Mouse (Mus musculus) c-Kit-positive CD71-positive TER-119-positive erythroid progenitor cells, embryonic 14.5 days (primary cell): Measurements from ENCODE around the gene Afg3l1.
"Not testable (repeated sequence)": the region's sequence is repeated elsewhere in the genome, so short reads cannot be mapped to it uniquely, and the experiment has no call there.

ENCODE experiments used
- DNase-seq: peaks from one replicate; pipeline ENCODE4 v3.0.0-alpha.2; 2013; ENCODE audit warnings: low spot score

Afg3l1 gene

GRCm38 (mm10) chr8:123467476-123467875, 10.2 kb upstream of the Afg3l1 start:
- no peak for DNase-seq

GRCm38 (mm10) chr8:123472991-123473390, 4.7 kb upstream of the Afg3l1 start:
- DNase-seq = not testable (repeated sequence)

- not testable (repeated sequence) for DNase-seq
Measured at GRCm38 (mm10) chr8:123474549-123474948, 3.2 kb upstream of the Afg3l1 start.

DNA sequence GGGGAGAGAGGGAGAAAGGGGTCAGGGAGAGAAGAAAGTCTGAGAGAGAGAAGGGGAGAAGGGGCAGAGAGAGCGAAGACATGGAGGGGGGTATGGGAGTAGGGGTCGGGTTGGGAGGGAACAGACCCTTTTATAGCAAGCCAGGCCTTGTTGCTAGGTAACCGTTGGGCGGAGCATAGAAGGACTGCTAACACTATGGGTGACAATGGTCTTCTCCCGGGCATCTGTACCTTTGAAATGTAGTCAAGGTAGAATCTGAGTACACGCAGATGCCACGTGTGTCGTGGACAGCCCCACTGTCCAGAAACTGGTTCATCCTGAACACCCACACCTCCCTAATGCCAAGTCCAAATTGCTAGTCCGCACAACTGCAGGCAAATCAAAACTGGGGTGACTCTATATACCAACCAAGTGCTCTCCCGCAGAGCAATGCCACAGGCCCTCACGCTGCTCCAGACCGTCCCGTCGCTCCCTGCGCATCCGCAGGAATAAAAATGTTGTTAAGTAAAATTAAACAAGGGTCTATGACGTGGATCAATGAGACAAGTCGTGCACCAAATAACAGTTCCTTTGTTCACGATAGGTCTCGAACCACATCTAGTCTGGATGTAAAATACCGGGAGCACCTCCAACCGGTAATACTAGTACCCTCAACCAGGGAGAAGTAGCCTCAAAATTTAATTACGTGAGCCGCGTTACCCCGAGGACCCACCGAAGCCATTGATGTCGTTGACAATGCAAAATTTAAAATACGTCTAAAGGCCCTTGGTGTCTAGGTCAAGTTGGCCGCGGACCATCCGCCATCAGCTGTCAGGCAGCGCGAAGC, 579 bp upstream of the Afg3l1 start:
- DNase-seq = peak; percentile 34

DNA sequence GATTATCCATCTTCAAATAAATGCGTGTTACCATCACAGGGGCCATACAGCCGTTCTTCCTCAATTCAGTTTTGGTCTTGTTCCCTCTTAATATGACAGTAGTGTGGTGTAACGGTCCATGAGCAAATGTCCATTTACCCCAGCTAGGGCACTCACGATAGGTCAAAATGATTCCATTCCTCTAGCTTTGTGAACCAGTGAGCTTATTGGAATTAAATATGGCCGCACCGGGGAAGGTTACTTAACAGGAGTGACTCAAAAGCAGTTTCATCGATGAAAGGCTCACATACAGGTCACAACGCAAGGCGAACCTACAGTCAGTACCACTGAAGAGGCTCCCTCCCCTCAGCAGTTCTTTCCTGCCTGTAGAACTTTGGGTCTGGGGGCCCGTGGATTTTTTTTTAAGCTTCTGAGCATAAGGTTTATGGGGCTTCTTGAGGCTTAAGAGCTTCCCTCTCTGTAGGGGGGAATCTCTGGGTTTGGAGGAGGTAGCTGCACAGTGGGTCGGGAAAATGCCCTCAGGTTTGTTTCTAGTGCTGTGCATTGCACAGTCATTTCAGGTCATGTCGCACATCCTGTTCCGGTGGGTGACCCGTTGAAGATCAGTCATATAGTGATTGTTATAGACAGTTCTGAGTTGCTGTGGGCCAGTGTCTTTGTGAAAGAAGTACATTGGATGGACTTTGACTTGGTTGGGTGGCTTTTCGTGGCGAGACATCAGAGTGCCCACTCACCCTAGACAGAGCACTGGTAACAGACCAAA, 934 bp downstream of the Afg3l1 start:
- peak; percentile 55 for DNase-seq

DNA sequence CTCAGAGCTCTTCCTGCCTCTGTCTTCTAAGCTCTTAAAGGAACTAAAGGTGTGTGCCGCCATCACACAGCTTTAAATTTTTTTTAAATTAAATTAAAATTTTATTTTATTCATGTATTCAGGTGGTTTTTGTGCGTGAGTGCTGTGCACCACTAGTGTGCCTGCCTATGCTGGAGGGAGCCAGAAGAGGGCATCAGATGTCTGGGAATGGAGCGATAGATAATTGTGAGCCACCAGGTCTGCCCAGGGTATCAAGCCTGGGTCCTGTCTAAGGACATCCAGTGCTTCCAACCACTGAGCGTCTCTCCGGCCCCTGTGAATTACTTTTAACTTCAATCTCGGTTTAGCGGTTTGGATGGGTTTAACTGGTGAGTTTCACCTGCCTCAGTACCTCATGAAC, 4.9 kb downstream of the Afg3l1 start:
- no peak for DNase-seq

GRCm38 (mm10) chr8:123491280-123492075, 13.8 kb downstream of the Afg3l1 start:
- no peak for DNase-seq

GRCm38 (mm10) chr8:123492898-123493297, 15.2 kb downstream of the Afg3l1 start:
- no peak for DNase-seq

DNA sequence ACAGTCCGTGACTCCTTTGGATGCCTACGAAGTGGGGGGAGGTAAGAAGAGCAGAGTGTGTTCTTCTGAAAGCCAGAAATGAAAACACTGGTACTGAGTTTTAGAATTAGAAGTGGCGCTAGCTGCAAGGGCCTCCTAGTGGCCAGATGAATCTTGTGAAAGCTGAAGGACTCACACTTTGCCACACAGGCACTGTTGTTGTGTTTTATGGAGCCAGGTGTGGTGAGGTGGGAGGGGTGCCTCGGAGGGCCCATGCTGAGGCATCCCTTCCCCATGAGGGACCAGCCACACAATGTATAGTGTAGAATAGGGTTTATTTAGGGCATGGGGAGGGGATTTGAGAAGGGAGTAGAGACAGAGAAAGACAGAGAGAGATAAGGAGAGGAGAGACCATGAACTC, 20.0 kb downstream of the Afg3l1 start:
- no peak for DNase-seq

- DNase-seq = no peak
Measured at GRCm38 (mm10) chr8:123498963-123499362, 21.3 kb downstream of the Afg3l1 start.

- no peak for DNase-seq
Measured at GRCm38 (mm10) chr8:123499556-123499955, 21.9 kb downstream of the Afg3l1 start.

- DNase-seq = no peak
Measured at GRCm38 (mm10) chr8:123502192-123502591, 24.5 kb downstream of the Afg3l1 start.

GRCm38 (mm10) chr8:123503801-123504467, 26.2 kb downstream of the Afg3l1 start:
- no peak for DNase-seq

- no peak for DNase-seq
Measured at GRCm38 (mm10) chr8:123504591-123505195, 27.0 kb downstream of the Afg3l1 start.

- DNase-seq = no peak
Measured at GRCm38 (mm10) chr8:123505267-123505666, 27.6 kb downstream of the Afg3l1 start.

GRCm38 (mm10) chr8:123505695-123506094, 28.0 kb downstream of the Afg3l1 start:
- DNase-seq = no peak

DNA sequence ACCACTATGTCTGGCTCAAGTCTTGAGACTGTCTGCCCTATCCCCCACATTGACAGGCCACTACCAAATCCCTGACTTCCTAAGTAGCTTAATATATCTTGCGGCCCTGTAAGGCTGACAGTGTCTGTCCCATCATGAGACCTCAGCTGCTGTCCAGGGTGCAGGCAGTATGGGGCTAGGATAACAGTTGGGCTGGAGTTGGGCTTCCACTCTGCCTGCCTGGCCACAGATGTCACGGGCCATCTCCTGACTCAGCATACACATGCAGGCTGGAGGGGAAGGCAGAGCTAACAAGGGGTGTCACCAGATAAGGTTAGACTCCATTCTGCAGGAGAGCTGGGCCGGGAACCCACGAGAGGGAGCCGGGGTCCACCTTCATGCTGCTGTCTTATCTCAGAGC, 29.4 kb downstream of the Afg3l1 start:
- no peak for DNase-seq

DNA sequence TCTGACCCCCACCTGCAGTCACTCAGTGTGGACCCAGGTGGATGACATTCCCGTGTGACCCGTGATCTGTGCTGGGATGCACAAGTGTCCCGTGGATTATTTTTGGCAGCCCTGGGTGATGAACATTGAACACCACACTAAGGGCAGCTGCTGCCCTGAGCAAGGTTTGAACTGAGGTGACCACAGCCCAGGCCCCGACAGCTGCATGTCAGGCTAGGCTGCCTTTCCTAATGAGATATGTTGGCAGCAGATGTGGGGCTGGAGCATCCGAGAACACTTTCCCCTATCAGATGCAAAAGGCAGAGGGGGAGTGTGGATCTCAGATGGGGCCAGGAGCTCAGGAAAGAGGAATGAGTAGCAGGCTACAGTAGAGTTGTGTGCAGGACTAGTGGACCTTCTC, 33.1 kb downstream of the Afg3l1 start:
- DNase-seq = no peak

GRCm38 (mm10) chr8:123514136-123514535, 36.4 kb downstream of the Afg3l1 start:
- DNase-seq = no peak

- no peak for DNase-seq
Measured at GRCm38 (mm10) chr8:123514781-123515539, 37.3 kb downstream of the Afg3l1 start, which contains the start of gene Dbndd1. Gene Dbndd1 (minus strand): TSS chr8:123515463.

GRCm38 (mm10) chr8:123515540-123515897, 37.8 kb downstream of the Afg3l1 start:
- no peak for DNase-seq
